Mouse (Mus musculus): ENCODE results near the gene Fgfr2.

Fgfr2 gene

GRCm38 (mm10) chr7:132273741-132274513 is 849.2 kb downstream of the Fgfr2 start:
- no peak for DNase-seq (ENCODE audit: low read depth, low spot score)

- DNase-seq (ENCODE audit: low read depth, low spot score): no peak
These were observed 850.2 kb downstream of the Fgfr2 start for GRCm38 (mm10) chr7:132272984-132273383.

DNA sequence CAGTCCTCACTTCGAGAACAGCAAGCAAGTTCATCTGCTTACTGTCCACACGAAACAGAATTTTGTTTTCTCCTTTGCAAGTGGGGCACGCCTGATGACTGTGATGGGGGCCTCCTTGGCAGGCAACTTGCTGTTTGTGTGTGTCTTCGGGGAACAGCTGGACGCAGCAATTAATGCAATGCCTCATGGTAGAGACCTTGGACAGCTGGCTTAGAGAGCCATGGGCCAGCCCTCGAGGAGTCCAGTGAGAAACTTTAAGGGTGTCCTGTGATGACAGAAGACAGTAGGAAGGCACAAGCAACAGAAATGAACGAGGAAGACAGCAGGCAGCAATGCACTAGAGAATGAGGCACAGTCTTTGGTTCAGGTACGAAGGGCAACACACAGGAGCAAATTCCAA is 852.8 kb downstream of the Fgfr2 start:
- DNase-seq (ENCODE audit: low read depth, low spot score): no peak

DNA sequence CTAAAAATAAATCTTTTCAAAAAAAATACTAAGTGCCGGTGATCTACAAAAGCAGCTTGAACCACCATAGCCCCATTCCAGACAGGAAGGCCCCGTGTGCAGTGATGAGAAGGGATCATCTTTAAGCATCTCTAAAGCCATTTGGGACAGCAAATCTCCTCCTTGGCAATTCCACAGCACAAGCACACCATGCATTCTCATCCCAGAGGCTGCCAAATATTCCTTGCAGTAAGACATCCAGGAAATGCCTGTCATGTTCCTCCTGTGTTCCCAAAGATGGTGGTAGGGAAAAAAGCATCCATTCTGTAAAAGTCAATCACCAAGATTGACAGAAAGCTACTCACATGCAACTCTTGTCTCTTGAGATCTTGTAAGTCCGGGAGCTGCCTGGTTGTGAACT is 853.5 kb downstream of the Fgfr2 start:
- no peak for DNase-seq (ENCODE audit: low read depth, low spot score)

DNA sequence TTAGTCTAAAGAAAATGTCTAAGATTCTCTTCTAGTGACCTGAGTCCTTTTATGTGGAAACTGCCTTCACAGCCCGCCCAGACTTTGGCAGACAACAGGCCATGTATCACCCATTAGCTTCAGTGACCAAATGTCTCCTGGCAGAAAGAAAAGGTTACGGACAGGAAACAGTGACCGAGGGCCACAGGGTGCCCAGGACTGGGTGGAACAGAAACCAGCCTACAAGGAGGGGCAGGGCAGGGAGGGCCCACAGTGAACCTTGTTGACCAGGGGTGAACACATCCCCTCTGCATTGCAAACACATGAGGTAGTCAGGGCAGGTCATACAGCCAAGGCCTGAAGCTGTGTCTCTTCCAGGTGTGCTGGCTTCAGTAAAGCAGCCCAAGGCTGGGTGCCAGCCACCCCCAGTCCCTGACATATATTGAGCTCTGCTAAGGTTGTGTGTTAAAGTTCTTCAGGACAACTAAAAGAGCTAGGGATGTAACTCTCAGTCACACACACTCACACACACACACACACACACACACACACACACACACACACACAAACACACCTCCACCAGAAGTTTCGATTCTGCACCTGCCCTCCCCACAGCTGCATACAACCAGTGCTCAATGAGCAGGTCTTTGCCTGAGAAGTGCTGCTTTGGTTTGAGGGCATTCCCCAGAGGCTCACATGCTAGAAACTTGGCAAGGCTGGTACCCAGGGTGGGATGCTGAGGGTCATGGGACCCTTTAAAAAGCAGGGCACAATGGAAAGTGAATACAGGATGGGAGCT is 855.2 kb downstream of the Fgfr2 start:
- DNase-seq (ENCODE audit: low read depth, low spot score): peak; percentile 37

DNA sequence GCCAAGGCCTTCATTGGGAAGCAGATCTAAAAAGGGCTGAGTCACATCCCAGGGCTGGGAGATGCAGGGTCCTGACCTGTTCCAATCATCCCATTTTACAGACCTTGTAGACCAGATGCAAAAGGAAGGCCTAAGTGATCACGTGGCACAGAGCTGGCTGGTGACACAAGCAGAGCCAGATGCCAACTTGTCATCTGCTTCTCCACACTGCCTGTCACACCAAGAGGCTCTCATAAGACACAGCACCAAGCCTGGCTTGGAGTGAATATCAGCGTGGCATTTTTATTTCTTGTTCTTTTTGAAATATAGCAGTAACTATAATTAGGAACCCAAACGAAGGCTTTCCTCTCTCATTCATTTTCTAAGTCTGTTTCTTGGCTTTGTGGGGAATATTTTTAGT is 858.4 kb downstream of the Fgfr2 start:
- DNase-seq (ENCODE audit: low read depth, low spot score): no peak

DNA sequence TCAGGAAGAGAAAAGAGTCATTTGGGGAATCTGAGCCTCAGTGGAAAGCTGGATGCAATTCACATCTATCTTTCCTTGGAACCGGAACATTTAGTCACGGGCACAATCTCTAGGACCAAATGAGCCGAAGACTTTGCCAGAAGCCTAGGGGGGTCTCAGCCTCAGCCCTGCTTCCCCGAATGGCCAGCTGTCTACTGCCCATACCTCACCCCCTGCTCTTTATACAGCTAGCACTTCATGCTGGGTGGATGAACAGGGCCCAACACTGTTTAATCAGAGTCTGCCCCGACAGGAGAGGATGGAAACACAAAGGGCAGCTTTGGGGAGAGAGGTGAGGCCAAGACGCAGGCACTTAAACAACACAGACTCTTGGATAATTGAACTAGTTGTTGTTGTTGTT is 860.0 kb downstream of the Fgfr2 start:
- DNase-seq (ENCODE audit: low read depth, low spot score): no peak

- DNase-seq (ENCODE audit: low read depth, low spot score): no peak
These were observed 860.5 kb downstream of the Fgfr2 start for GRCm38 (mm10) chr7:132262696-132263095.

DNA sequence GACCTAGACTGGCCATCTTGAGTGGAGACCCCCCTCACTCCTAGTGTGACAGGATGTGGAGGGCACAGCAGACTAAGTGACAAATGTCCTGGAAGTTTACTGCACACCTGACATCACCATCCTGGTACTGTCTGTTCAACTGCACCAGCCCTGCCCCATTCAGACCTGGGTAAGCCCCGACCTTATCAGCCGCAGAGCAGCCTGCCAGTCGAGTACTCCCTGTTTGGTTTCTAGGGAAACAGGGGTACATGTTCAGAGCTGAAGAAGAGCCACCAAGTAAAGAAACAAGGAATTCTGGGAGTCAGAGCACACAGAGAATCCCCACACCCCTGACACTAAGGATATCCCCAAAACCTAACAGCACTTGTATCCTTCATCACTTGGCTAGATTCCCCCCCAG is 861.3 kb downstream of the Fgfr2 start:
- DNase-seq (ENCODE audit: low read depth, low spot score): no peak

DNA sequence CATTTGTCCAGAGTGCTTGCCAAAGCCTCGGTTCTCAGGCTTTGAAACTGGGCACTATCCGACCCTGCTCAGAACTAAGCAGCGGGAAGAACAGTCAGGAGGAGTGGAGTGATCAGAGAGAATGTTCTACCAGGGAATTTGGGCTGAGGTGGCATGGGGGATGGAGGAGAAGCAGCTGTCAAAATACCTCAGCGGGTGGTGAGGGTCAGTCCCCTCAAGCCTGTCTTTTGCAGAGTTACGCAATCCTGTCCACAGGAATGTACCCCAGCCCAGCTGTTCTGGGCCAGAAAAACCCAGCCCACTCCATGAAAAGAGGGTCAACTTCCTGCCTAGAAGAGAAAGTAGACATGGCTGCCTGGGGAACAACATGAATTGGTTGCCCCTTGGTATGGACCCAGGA is 862.5 kb downstream of the Fgfr2 start:
- DNase-seq (ENCODE audit: low read depth, low spot score): no peak

- peak; percentile 47 for DNase-seq (ENCODE audit: low read depth, low spot score)
These were observed 864.3 kb downstream of the Fgfr2 start for GRCm38 (mm10) chr7:132258817-132259216.

DNA sequence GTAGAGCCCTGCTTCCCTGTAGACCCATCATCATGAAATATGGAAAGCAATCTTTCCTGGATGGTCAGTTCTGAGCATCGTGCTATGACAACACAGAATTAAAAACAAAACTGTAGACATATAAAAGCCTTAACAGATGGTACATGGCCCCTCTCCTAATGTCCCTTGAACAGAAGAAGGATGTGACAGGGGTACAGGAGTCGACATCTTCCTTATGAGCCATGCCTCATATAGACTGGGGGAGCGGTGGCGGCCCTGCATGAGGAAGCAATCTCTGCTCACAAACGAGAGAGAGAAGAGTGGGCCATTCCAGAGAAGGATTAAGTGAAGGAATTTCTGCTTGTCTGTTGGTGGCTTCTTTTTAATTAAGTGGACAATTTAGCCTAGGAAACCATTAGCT is 864.9 kb downstream of the Fgfr2 start:
- no peak for DNase-seq (ENCODE audit: low read depth, low spot score)

DNA sequence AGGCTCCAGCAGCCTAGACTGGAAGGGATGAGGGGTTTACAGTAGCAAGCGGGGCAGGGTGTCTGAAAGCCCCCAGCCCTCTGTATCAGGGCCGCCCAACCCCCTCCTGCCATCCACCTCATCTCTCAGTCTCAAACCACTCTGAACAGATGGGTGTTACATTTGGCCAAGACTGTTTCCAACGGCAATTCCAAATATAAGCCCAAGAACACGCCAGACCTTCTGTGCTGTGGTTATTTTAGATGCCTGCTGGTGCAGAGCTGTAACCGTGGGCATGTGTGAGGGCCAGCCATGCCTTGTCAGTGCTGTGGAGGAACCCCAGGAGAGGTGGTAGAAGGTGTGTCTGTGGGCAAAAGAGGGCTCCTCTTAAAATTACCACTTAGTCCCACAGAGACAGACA is 869.6 kb downstream of the Fgfr2 start:
- DNase-seq (ENCODE audit: low read depth, low spot score): peak; percentile 44

DNA sequence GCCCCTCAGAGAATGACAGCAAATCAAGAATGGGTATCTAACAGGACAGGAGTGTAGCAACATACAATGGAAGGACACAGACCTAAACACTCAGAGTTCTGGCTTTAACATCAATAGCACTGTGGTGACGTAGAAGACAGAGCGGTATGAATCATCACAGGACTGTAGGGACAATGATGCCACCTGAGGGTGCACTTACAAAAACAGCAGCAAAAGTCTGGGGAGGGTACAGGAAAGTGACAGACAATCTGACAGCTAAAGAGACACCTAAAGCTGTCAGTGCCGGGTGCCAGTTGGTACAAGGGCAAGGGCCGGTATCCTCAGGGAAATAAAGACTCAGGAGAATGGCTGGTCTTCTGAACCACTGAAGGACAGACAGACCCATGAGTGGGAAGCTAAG is 870.1 kb downstream of the Fgfr2 start:
- no peak for DNase-seq (ENCODE audit: low read depth, low spot score)

DNA sequence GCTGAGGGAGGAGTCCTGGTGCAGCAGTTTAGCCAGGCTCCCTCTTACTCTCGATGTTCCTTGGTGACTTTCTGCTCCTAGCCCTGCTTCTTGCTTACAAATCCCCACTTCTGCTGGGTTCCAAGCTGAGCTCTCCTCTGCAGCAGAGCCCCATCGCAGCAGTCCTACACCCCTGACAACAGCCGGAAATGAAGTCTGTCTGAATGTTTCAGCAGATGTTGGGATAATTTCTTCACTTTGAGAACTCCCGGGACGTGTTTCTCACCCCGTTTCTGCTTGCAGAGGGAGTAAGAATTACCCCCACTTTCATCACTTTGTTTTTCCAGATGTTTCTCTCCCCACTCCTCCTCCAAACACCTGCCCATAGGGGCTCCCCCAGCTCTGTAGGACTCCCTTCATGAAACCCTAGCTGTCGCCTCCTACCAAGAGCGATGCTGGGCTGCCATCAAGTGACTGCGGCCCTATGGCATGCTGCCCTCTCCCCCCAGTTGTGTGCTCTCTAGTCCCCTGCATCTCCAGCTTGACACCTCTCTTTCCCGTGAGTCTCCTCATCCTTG is 873.5 kb downstream of the Fgfr2 start:
- no peak for DNase-seq (ENCODE audit: low read depth, low spot score)

GRCm38 (mm10) chr7:132247567-132247966 is 875.6 kb downstream of the Fgfr2 start:
- no peak for DNase-seq (ENCODE audit: low read depth, low spot score)

DNA sequence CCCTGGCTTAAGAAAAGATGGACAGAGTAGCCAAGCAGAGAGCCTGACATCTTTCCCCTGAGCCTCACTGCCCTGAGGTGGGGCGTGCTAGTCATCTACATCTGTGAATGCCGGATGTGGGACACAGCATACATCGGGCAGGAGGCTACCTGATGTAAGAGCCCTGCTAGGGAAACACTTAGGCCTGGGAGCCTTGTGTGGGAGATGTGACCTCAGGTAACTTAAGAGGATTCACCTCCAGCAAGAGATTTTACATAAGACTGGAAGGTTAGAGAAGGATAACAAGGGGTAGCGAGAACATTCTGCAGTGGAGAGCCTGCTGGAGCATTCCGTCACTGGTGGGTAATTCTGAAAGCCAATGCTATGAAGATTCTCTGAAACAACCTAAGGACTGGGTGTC is 876.1 kb downstream of the Fgfr2 start:
- DNase-seq (ENCODE audit: low read depth, low spot score): no peak

GRCm38 (mm10) chr7:132245730-132246129 is 877.4 kb downstream of the Fgfr2 start:
- DNase-seq (ENCODE audit: low read depth, low spot score): peak; percentile 44

- DNase-seq (ENCODE audit: low read depth, low spot score): no peak
These were observed 878.5 kb downstream of the Fgfr2 start for GRCm38 (mm10) chr7:132244637-132245036.

DNA sequence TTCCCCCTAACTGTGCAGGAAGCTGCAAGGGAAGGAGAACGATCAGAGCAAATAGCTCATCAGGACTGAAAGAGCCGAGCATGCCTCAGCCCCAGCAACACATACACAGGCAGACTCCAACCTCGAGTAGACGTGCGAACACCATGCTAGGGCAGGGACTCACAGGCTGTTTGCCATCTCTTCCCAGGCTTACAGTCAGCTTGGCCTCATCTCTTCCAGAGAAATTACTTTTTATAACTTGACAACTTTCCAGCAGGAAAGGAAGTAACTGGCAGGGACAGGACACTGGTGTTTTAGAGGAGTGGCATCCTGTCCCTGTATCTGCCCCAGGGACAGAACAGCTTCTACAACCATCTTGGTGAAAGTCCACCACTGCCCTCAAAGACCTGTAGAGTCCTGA is 879.9 kb downstream of the Fgfr2 start:
- DNase-seq (ENCODE audit: low read depth, low spot score): no peak

GRCm38 (mm10) chr7:132242617-132243141 is 880.5 kb downstream of the Fgfr2 start:
- no peak for DNase-seq (ENCODE audit: low read depth, low spot score)

DNA sequence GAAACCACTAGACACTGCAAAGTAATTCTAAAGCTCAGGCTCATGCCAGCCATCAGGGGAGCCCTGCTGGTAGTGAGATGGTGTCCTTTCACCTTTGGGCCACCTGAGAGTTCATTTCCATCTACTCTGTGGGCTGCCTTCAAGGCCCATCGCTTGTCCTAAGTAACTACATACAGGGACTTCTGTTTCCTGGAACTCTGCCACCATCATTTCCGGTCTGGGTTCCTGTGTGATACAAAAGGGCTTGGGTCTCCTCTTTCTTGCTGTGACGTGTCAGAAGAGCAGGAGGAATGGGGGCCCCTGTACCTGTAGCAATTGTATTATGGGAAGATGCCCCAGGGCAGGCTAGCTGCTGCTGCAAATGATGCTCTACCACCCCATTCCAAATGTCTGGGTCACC is 884.2 kb downstream of the Fgfr2 start:
- no peak for DNase-seq (ENCODE audit: low read depth, low spot score)

- DNase-seq (ENCODE audit: low read depth, low spot score): no peak
These were observed 886.0 kb downstream of the Fgfr2 start for GRCm38 (mm10) chr7:132237191-132237590.
